Mouse (Mus musculus): ENCODE data around the gene Camk1d.

Camk1d gene

DNA sequence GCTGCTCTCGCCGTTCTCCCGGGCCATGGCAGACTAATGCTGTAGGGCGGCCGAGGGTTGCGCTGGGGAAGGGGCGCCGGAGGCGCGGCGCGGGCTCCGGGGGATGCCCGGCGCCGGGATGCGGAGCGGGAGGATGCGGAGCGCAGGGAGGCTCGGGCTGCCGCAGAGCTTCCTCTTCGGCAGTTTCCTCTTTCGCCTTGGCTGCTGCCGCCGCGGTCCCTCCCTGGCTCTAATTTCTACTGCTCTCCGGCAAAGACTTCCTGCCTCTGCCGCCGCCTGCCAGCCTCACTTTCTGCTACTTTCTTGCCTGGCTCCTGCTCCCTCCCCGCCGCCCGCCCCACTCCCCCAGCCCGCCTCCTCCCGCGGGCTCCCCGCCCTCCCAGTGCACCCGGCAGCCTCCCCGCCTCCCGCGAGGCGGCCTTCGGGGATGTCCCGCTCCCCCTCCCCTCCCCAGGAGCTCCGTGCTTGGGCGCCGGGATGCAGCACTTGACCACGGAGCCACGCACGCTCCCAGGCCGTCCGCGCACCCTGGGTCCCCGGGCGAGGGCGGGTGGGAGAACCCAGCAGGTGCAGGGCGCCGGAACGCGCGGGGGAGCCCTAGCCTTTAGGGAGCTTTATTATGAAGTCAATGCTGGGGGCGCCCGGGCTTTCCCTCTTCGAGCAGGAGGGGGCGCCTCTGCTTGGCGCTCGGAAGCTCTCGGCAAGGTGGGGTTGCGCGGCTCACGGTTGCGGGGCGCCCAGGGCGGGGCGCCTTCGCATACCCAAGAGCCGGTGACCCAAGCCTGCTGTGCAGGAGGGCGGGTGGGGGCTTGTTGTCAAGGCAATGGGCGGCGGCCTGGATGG is at the start of gene Camk1d:
Gene Camk1d, minus strand, starts transcription at position 305 of the 843 bp plus-strand sequence.
- DNase-seq (ENCODE audit: low spot score in 2 of 2) = peak; percentile 88 to 93

DNA sequence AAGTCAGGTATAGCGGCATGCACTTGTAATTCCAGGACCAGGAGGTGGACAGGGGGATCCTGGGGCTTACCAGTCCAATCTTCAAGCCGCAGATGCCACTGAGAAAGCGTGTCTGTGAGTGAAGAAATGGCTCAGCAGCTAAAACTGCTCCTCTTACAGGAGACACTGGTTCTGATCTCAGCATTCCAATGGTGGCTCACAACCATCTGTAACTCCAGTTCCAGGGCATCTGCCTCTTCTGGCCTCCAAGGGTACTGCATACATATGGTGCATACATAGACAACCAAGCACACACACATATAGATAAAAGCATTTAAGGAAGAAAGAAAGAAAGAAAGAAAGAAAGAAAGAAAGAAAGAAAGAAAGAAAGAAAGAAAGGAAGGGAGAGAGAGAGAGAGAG is 47.7 kb upstream of the Camk1d start:
- no peak for DNase-seq (ENCODE audit: low spot score in 2 of 2)

DNA sequence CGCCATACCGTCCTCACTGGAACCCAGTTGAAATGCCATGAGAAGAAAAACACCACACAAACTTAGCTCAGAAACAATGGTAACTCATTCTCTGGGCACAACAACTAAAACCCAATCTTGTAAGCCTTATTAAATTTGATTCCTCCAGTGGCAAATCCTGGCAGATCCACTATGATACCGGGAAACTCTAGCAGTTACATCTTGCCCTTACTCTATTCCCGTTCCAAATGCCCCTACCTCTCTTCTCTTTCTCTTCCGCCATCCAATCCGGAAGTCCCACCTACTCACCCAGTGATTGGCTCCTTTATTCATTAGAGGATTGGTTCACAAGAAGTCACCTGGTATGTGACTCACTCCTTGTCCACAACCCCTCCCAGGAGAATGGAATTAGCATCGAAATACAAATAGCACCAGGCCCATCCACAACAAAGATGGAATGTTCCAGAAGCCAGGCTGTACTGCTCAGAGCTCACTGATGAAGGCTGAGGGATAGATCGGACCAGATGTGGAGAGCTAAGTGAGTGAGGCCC is 46.2 kb upstream of the Camk1d start:
- no peak for DNase-seq (ENCODE audit: low spot score in 2 of 2)

DNA sequence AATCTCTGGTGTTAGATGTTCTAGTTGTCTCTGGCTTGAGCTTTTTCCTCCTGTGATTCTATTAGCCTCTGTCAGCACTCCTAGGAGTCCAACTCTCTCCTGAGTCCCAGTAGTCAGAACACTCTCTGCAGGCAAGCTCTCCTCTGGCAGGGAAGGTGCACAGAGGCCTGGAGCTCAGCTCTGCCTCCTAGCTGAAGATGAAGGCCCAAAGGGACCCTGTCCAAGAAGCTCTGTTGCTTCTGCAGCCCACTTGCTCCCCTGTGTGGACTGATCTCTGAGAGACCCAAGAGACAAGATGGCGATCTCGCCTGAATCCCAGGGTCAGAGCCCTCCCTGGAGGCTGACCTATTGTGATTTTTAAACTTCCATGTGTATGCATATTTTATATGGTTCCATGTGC is 44.3 kb upstream of the Camk1d start:
- DNase-seq (ENCODE audit: low spot score in 2 of 2) = no peak

DNA sequence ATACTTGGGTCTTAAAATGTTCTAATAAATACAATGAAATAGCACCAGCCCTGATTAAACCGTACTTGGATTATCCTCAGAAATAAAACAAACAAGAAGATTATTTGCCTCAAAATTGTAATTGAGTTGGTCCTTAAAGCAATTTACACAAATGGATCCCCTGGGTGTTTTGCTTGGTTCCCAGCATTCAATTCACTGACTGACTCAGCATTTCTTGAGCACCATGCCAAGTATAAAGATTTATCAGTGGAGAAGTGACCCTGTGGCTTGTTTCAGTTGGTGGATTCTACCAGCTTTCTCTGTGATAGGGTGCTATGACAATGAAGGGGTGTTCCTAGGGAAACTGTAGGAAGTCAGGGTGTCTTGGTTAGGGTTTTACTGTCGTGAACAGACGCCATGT is 36.6 kb upstream of the Camk1d start:
- DNase-seq (ENCODE audit: low spot score in 2 of 2) = no peak

DNA sequence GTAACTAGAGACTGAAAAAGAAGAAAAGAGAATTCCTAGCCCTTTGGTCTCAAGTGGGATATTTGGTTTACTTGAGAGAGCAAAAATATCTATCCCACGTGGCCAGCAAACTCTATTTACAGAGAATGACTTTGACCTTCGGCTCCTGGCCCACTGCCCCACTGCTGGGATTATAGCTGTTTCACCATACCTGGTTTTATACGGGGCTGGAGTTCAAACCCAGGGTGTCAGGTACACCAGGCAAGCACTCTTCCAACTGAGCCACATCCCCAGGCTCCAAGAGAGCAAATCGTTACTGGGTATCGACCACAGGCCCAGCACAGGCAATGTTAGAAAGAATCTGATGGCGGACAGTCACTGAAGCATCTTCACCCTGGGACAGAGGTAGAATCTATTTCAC is 34.9 kb upstream of the Camk1d start:
- DNase-seq (ENCODE audit: low spot score in 2 of 2) = no peak

DNA sequence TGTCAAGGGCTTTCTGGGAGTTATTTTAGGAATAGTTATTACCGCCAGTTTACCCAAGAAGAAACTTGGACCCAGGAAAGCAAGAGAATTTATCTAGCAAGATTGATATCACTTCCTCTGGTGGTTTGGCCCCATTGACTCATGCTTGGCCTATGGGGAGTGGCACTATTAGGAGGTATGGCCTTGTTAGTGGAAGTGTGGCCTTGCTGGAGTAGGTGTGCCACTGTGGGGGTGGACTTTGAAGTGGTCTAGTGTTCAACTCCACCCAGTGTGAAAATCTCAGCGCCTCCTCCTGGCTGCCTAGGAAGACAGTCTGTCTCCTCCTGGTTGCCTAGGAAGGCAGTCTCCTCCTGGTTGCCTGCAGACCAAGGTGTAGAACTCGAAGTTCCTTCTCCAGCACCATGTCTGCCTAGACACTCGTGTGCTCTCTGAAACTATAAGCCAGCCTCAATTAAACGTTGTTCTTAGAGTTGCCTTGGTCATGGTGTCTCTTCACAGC is 33.3 kb upstream of the Camk1d start:
- no peak for DNase-seq (ENCODE audit: low spot score in 2 of 2)

DNA sequence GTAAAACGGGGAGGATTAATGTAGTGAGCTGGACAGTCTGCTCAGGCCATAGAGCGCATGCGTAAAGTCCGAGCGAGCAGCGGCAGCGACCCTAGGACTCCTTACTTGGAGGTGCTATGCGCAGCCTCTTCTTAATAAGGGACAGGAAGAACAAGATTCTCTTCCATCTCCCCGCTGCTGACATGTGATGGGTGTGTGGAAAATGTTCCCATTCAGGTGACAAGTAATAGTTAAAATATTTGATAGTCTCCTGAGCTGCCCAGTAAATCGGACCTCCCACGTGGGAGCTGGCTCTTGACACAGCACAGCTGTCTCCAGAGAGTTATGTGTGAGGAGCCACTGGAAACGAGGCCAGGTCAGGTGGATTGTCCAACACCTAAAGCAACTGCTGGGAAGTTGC is 32.2 kb upstream of the Camk1d start:
- no peak for DNase-seq (ENCODE audit: low spot score in 2 of 2)

DNA sequence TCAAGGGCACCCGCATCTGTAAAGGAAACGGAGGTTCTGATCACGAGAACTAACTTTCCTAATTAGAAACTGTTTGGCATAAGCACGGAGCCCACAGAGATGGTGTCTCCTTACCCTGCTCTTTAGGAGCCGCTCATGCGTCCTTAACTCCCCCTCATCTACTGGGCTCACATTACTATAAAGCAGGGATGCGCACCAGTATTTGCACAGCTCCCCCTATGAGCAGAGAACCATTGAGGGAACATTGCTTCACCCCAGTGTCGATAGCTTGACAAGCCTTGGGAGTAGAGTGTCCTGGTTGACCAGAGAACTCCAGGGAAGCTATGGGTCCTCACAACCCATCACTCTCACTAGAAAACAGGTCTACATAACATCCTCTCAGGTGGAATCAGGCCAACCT is 29.6 kb upstream of the Camk1d start:
- DNase-seq (ENCODE audit: low spot score in 2 of 2) = no peak

DNA sequence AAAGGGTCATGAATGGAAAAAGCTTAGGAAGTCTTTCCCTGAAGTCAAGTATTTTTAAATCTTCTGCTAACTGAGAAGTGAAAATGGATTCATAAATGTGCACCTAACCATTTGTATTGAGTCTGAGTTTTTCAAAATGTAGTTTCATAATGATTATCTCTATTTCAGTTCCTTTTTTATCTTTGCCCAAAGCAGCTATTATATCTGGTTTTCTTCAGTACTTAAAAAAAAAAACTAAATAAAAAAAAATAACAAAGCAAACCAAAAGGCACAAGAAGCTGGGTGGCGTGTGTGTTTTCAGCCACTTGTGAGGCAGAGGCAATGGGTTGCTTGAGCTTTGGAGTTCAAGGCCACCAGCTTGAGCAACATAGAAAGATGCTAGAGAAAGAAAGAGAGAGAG is 26.6 kb upstream of the Camk1d start:
- no peak for DNase-seq (ENCODE audit: low spot score in 2 of 2)

DNA sequence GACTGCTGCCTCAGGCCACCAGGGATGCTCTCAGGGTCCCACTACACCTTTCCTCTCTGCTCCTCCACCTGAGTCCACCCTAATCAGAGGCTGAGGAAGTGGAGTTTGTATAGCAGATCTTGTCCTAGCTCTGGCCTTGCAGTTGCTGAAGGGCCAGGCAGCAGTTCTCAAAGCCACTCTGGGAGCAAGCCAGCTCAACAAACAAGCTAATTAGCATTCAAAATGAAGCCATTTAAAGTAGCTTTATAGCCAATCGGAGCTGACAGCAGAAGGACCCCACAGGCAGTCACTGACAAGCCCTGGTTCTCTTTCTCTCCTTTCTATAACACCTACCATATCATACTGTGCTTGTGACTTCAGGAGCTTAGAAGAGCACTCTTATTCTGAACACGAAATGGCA is 21.6 kb upstream of the Camk1d start:
- no peak for DNase-seq (ENCODE audit: low spot score in 2 of 2)

DNA sequence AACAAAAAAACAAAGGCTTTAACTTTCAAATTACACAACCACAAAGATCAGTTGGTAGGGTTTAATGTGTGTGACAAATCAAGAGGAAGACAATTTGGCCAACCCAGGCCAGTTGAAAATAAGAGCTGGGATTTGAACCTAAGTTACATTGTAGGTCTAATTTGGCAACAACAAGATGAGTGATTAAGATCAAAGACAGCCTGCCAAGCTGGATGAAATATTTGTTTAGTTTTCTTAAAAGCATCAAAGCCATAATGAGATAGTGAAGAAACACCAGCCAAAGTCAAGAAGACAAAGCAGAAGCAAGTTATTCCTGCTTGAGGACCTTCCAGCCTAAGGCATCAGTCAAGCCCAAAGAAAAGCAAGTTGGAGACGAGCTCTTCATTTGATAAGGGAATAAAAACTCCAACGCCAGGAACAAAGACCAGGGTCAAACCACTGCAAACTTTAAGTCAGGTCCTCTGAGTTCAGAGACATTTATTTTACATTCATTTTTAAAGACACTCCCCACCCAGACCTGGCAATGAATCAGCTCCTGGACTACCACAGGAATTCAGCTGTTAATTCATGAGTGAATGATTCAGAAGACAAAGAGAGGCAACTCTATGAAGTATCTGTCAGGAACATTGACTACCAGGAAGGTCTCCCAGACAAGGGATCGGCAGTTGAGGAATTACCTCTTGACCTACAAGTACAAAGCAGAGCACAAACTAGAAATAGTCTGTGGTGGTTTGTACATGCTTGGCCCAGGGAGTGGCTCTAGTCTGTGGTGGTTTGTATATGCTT is 19.2 kb upstream of the Camk1d start:
- DNase-seq (ENCODE audit: low spot score in 2 of 2) = no peak

DNA sequence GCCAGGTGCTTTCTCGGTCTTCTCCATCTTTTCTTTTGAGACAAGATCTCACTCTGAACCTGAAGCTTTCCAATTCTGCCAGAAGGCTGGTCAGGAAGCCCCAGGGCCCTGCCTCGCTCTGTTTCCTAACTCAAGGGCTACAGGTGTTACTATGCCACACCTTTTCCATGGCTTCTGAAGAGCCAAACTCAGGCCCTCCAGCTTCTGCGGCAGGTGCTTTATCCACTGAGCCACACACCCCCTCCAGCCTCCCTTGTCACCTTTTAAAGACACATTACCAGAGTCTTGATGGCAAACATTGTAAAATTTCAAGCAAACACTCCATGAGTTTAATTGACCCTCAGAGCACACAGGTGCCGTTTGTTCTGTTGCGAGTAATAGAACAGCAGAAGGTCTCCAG is 17.7 kb upstream of the Camk1d start:
- DNase-seq (ENCODE audit: low spot score in 2 of 2) = no peak

DNA sequence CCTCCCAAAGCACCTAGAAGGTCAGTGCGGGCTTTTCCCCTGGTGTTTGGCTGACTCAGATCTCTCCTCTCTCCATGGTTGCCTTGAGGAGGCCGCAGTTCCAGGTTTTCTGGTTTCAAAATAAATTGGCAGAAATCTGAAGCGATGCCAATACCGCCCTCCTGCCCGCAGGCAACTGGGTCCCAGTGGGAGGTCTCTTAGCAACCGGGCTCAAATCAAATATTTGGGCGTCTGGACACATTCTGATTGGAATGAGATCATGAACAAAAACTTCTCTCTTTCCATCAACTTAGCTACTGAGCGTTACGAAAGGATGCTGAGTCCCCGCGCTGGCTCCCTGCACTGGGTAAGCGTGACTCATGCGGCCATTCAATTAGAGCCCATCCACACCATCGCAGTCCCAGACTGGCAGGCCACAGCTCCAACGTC is 16.1 kb upstream of the Camk1d start:
- DNase-seq (ENCODE audit: low spot score in 2 of 2) = no peak

DNA sequence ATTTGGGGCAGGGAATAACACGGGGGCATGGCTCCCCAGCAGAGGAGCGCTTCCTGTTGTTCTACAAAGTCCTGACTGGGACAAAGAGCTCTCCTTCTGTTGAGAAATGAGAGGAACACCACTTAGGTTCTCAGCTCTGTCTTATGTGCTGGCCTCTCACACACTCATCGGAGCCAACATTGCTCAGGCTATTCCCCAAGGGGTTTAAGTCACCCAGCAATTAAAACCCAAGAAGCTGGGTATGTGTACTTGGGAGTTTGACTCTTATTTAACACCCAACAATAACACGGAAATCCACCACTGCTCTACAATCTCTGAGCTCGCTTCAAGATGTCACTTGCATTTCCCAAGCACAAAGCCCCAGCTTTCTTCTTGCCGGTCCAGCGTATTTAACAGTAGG is 15.6 kb upstream of the Camk1d start:
- no peak for DNase-seq (ENCODE audit: low spot score in 2 of 2)

DNA sequence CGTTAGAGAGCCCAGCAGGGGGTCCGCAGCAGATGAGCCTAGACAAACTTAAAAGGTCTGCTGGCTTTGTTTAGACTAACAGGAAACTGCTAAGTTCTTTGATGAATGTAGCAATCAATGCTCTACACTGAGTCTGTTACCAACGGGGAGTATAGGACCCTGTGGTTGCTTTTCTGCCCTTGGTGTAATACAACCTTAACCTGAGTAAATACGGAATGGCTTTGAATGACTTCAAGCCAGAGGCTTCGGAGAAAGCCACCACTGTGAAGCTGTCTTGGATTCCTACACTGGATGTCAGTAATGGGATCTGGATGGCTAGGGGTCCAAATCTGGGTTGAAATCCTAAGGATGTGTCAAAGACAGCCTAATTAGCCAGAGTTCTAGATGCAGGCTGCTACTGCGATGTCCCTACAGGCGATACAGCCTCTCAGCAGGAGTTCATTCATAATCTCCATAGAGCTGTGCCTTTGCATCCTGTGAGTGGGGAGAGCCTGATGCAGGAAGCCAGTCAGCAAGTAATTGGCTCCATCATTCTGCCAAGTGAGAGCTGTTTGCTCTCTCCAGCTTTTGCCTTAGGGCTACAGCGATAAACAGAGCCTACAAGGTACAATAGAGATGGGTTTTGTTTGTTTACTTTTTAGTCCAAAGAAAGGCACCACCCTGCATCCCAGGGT is 10.8 kb upstream of the Camk1d start:
- DNase-seq (ENCODE audit: low spot score in 2 of 2) = no peak

DNA sequence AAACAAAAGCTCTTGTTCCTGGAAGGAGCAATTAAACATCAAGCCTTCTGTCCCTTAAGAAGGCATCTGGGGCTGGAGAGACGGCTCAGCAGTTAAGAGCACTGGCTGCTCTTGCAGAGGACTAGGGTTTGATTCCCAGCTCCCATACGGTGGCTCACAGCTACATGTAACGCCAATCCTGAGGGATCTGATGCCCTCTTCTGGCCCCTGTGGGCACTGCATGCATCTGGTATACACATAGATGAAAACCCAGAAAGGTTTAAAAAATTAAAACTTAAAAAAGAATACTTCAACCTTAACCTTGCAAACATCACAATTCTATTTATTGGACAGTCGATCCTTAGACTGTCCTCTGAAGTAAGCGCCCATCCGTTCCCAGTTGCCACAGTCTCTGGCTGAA is 3.4 kb upstream of the Camk1d start:
- DNase-seq (ENCODE audit: low spot score in 2 of 2) = no peak

DNA sequence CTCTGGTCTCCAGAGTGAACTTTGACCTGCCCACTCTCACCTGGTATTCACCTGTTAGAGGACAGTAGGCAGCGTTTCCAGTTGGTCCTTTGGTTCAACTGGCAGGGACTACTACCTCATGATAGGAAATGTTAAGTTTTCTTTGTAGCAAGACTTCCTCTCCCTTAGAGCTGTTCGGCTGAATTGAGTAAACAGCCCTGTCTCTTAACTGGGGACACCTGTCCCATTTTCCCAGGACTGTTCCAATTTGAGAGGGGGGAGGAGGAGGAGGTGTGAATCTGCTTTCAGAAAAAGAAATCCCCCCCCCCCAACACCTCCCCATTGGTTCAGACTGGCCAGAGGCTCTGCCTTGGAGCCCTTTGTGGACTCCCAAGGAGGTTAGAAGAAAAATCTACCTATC is 1.2 kb upstream of the Camk1d start:
- DNase-seq (ENCODE audit: low spot score in 2 of 2) = no peak

DNA sequence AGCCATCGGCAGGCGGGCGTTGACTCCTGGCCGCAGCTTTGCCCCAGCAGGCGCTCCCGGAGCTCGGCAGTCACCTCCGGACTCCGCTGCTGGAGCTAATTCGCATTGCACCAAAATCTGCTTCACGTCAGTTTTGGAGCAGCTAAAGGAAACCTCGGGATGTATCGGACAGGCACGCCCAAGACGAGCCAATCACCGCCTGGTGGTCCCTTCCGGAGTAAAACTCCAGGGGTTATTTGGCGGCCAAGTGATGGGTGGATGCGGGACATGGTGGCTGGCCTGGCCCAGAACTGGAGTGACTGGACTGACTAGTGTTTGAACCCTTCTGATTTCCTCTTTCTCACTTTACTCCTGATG is 717 bp upstream of the Camk1d start:
- no peak for DNase-seq (ENCODE audit: low spot score in 2 of 2)

DNA sequence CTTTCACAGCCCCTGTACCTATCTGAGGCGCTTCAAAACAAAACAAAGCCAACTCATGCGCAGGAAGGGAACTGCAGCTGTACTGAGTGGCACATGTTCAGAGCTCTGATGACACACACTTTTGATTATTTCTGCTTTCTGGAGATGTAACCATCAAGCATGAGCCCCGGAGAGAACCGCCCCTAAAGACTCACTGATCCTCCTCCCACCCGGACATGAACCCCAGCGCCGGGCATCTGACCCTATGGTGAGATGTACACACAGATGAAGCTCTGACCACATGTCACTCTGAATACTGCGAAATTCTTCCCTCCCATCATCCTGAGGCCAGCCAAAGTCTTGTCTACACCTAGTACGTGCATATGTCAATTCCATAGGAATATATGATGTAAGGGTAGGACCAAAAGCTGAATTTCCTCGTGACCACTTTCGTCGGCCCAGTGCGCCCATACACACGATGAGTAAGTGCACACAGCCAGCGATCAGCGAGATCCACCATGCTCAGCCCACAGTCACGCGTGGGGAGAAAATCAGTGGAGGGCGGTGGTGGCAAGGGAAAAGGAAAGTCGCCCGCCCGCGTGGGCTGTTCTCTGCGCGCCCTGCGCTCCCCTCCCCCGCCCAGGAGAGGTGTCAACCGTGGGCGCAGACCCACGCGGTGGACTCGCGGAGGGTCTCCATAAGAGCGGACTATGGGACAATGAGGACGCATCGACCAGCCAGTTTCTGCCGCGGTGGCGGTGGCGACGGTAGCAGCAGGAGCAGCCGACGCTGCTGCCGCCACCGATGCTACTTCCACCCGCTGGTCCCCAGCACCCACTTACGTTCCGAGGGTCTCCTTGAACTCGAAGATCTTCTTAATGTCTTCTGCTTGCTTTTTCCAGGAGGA is 747 bp downstream of the Camk1d start:
- peak; percentile 46 to 54 for DNase-seq (ENCODE audit: low spot score in 2 of 2)

DNA sequence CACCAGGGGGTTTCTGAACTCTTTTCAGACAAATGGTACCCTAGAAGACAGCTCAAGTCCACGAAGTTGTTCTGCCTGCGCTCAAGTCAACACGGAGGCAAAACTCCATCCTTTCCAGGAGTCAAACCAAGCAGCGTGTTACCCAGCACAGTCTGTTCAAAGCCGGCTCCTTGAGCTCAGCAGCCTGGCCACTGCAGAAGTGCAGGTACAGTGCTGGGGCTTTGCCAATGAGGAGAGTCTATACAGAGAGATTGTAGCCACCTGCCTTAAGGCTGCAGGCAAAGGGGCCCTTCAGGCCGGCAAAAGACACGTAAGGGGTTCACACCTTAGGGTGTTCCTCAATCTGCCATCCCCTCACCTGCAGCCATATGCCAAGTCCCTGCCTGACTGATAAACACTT is 2.1 kb downstream of the Camk1d start:
- no peak for DNase-seq (ENCODE audit: low spot score in 2 of 2)

Measured in thymus, postnatal 10 days (tissue).